Mouse (Mus musculus) right cerebral cortex, postnatal 10 days (tissue): ENCODE results near the gene Cd3eap.

ENCODE experiments used
- DNase-seq, 2 experiments: peaks; one replicate each; pipeline ENCODE4 v3.0.0; 2021; ENCODE audit warnings: low spot score in 2 of 2

Gene Cd3eap

DNA sequence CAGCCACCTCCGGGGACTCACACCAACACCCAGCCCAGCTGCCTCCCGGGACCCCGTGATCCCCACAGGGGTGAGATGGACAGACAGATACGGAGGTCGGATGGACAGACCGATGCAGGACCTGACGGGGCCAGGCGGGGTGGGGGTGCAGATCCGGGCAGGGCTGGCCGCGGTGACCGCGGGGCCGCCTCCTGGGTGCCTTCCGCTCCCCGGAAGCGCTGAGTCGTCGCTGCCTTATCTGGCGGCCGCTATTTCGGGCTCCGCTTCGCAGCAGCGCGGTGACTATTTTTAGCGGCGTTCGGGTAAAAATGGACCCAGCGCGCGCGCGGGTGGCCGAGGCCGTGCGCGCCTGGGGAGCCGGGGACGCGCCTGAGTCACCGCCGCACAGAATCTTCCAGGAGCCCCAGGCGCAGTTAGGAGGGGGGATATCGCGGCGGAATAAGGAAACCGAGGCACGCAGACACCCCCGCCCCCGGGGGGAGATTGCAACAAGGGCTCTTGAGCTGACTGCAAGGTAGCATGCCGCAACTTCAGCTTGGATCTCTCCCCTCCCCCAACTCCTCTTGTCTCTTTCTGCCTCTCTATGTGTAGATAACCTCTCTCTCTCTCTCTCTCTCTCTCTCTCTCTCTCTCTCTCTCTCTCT lies 26.5 kb downstream of the Cd3eap start:
- DNase-seq = peak; percentile 90

DNA sequence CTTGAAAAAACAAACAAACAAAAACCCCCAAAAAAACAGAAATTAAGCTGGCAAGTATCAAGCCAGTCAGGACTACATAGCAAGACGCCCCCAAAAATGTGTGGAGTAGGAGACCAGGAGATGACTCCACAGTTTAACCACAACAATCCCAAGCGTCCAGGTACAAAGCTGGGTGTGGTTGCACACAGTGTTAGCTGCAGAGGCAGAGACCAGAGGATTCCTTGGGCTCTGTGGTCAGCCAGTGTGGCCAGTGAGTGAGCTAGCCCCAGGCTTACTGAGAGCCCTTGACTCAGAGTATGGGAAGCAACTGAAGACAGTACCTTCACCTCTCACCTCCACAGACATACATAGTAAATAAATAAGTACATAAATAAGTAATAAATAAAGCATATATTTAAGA lies 27.4 kb downstream of the Cd3eap start:
- DNase-seq = peak in 1 of 2 experiments; percentile 38

DNA sequence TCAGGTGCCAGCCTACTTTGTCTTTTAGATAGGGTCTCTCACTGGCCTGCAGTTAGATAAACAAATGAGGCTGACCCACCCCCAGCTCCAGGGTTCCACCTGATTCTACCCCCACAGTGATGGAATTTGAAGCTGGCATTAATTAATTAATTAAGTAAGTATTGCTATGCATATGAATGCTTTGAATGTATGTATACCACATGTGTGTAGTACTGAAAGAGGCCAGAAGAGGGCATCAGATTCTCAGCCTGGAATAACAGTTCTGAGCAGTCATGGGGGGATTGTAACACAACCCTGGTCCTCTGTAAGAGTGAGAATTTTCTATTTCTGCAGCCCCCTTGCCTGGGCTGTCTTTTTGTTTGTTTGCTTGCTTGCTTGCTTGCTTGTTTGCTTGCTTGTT lies 30.9 kb downstream of the Cd3eap start:
- no peak for DNase-seq

DNA sequence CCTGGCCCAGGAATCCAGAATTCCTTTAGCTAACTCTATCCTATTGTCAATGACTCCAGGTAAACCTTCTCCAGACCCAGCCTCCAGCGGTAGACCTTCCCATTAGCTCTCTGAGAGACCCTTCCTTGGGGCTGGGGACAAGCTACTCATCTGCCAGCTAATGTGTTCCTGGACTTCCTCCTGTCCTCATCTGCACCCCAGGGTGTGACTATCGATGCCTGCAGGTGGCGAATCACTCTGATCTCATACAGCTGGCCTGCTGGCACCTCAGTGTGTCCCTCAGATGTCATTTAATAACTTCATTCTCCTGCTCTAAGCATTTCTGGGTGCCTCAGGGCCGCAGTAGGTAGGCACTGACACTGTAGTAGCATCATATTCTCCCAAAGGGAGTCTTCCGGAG lies 31.5 kb downstream of the Cd3eap start:
- DNase-seq = peak in 1 of 2 experiments; percentile 27

DNA sequence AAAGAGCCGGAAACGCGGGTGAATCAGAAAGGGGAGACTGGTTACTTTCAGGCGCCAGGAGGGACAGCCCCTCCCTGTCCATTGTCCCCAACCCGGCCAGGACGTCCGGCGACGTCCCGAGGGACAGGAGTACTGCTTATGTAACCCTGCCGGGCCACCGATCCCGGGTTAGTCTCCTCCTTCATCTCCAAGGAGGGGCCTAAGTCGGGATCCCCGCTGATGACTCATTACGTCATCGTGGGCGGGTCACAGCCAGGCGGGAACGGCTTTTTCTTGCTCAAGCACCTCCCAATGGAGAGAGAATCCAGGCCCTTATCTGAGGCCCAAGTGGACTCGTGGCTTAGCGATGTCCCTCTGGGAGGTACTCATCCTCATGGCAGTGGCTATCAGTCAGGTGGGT lies 32.2 kb downstream of the Cd3eap start:
- peak; percentile 89 for DNase-seq

DNA sequence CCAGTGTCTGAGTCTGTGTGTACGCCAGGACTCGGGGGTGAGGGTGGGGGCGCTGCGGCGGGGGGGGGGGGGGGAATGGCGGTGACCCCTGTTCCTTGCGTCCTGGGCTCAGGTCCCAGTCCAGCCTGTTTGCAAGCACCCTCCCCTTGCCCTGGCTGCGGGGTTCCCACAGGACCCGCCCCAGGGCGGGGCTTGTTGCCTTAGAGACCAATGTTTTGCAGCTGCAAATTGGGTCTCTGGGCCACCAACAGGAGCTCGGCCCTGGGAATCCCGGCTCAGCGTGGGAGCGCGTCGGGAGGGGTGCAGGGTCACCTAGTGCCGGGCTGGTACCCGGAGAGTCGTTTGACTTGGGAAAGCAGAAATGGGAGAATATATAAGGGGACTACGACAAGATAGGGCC lies 32.9 kb downstream of the Cd3eap start:
- peak; percentile 83 to 84 for DNase-seq

DNA sequence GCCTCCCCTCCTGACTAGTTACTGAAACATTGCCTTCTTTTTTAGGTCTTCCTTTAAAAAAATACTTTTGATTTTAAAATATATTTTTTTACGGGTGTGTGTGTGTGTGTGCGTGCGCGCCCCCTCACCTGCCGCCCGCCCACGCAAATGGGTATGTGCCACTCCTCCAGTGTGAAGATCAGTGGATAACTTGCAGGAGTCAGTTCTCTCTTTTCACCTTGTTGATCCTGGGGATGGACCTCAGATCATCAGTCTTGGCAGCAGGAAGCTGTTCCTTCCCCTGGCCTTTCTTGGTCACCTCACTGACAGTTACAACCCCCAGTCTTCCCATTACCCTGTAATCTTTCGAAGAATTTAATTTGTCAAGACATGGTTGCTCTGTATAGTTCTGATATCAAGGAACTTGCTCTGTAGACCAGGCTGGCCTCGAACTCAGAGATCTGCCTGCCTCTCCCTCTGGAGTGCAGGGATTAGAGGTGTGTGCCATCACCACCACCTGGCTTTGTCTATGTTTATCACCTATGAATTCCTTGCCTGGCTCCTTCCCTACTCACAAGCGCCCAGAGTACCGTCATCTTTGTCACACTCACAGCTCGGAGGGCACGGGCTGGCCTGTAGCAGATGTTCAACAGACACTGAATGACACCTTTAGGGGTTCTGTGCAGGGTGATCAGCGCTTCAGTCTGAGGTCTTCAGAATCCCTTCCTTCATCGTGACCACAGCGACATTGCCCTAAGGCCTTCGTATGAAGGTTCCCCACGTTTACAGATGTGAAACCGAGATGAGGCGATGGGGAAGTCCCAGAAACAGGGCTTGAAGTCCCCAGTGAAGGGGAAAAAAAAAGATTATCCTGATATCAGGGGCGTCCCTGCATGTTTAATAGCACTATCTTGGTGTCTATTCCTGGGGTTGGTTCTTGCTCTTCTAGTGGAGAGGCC lies 33.8 kb downstream of the Cd3eap start:
- DNase-seq = peak in 1 of 2 experiments; percentile 27

DNA sequence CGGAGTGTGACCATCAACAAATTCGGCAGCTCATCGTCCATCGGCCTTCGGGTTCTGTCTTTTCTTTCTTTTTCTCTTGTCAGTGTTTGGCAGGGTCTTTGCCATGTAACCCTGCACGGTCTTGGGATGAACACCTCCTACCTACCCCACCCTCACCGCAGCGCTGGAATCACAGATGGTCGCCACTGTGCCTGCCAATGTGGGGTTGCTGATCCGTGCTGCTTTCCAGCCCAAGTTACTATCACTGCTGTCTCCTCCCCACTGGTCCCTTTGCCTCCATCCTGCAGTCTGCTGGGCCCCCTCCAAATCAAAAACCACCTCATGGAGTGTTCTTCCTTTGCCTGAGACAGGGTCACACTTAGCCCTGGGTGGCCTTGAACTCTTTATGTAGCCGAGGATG lies 35.1 kb downstream of the Cd3eap start:
- no peak for DNase-seq

DNA sequence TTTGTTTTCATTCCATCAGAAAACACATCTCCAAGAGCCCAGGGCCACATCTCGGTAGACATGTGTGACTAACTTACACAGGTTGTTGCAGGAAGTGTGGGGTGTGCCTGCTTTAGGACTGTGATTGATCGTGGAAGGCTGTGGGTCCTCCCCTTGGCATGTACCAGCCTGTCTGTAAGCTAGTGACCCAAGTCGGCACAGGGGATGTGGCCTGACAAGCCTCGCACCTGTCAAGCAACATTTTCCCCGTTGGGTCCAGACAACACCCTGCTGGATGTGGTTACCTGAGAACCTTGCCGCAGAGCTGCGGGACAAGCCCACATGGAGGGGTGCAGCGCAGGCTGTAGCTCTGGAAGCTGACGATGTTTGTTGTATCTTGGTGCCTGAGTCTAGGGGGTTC lies 36.8 kb downstream of the Cd3eap start:
- DNase-seq = no peak

DNA sequence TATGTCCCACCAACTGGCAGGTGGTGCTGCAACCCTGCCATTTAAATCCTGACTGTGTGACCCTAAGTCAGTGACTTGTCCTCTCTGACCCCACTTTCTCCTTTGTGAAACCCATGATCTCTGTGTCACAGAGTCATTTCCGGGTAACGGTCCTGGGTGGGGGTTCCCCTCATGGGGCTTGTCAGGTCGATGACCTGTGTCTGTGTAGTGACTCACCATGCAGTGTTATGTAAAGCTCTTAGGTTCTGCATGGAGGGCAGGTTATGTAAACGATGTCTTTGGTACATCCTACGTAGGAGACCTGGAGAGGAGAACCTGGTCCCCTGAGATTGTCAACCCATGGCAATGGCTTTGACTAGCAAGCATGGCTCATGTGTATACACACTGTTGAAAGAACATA lies 37.8 kb downstream of the Cd3eap start:
- no peak for DNase-seq

DNA sequence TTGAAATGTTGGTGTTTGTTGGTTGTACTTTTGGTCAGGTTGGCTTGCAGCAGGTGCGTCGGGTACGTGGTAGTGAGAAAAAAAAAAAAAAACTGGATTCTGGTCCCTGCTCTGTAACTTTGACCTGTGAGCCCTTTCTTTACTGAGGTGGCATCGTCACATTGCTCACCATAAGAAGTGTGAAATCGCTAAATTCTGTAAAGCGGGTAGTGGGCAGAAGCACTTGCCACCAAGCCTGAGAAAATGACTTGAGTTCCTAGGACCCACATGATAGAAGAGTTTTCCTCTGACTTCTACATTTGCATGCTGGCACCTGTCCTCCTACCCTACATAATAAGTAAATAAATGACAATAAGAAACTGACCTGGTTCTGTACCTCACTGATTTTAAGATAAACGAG lies 38.6 kb downstream of the Cd3eap start:
- DNase-seq = no peak

DNA sequence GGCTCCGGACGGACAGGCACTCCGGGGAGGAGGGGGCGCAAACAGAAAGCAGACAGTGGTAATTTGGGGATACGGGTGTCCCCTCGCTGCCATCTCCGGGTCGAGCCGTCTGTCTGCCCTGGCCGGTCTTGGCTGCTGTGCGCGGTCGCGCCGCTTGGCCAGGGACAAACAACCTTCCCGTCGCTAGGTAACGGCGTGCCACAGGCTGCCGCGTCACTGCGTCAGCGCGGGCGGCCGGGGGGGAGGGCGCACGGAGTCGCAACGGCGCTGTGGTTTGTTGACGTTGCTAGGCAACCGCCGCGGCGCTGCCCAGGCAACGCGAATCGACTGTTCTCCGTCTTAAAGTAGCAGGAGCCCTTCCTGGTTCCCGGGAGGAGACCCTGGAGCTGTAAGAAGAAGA lies 39.4 kb downstream of the Cd3eap start:
- peak; percentile 98 for DNase-seq

DNA sequence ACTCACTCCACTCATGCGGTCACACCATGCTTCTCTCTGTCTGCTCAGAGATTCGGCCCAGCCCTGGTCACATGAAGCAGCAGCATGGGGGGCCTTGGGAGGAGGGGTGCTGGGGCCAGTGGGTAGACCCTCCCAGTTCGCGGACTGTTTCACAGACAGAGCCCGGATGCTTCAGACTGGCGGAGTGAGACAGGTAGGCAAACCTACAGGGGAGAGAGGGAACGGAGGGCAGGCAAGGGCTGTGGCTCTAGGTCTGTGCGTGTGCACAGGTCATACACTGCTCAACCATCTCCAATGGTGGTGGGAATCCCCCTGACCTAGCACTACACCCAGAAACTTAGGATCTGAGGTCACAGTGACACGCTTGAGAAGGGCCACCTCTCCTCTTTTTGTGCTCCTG lies 39.8 kb downstream of the Cd3eap start:
- DNase-seq = no peak

DNA sequence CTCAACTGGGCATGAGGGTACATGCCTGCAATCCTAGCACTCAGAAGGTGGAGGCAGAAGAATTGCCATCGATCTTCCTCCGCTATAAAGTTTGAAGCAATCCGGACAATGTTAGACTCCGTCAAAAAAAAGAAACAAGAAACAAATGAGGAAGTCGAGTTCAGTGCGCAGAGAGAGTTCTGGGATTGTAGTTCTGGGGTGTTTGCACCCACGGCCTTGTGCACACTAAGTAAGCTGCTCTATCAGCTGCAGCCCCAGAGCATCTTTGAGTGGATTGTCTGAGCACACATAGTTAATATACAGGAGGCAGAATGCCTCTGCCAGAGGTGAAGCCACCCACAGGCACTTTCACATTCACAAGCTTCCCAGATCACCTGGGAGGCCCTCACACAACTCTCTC lies 40.6 kb downstream of the Cd3eap start:
- DNase-seq = no peak

DNA sequence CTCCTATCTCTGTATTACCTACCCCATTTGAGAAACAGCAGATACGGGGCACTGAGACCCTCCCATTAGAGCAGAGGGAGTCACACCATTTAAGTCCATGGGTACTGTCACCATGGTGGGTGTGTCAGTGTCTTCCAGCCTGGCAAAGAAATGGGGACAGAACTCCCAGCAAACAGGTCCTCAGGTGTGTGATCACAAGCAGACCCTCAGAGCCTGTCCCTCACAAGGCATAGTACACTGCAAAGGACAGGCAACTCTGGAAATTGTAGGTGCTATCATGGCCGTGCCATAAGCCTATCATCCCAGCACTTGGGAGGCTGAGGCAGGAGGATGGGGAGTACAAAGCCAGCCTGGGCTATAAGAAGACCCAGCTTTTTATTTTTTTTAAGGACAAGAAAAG lies 41.1 kb downstream of the Cd3eap start:
- no peak for DNase-seq

DNA sequence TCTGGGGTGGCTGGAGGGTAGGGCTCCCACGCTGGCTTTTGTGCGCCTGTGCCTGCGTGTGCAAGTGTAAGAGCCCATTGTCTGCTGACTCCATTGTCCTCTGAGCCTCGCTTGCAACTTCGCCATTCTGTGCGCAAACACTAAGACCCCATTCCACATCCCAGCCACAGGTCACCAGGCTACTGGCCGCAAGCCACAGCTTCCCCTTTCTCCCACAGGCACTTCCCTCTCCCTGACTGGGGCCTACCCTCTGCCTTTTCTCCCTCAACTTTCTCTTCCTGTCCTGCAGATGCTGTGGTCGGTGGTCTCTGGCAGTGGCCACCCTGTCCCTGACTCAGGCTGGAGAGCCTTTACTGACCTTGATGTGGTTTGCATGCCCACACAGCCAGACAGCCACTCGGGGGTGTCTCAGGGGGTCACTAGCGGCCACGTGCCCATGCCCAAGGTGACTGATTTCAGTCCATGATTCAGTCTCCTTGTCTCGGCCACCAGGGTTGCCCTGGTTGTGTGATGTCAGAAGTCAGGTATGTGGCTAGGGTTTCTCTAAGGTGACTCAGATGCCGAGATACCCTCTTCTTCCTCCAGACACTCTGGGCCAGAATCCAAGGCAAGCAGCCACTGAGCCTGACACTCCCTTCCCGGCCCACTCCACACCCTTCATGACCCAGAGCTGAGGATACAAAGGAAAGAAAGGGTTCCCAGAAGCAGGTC lies 42.7 kb downstream of the Cd3eap start:
- no peak for DNase-seq

DNA sequence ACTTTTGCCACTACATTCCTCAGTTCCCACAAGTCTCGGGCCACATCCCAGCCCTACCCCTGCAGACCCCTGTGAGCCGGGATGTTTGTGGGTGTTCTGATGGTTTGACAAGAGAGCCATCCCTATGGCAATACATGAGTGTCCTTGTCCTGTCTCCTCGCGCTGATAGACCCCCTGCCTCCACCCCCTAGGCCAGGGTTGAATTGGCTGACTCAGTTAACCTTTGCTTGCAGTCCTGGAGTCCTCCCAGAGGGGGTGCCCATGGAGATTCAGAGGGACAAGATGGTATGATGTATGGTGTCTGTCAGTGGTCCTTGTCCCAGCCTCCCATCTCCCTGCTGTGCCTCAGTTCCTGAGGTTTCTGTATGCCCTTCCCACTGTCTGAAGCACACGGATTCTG lies 45.2 kb downstream of the Cd3eap start:
- DNase-seq = no peak

DNA sequence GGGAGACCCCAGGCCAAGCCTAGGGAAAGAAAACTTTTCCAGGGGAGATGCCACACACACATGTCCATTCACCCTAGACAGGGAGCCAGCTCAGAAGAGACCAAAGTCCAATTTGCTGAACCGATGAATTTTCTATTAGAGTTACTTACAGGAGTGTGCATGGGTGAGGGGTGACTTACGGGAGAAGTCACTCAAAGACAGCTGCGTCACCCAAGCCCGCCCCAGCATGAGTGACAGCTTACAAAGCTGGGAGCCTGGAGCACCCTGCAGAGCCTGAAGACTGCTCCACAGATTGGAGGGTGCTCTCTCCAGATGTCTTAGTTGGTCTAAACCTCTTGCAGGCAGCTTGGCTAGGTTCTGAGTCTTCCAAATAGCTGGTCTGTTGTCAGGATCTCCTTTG lies 47.3 kb downstream of the Cd3eap start:
- no peak for DNase-seq

DNA sequence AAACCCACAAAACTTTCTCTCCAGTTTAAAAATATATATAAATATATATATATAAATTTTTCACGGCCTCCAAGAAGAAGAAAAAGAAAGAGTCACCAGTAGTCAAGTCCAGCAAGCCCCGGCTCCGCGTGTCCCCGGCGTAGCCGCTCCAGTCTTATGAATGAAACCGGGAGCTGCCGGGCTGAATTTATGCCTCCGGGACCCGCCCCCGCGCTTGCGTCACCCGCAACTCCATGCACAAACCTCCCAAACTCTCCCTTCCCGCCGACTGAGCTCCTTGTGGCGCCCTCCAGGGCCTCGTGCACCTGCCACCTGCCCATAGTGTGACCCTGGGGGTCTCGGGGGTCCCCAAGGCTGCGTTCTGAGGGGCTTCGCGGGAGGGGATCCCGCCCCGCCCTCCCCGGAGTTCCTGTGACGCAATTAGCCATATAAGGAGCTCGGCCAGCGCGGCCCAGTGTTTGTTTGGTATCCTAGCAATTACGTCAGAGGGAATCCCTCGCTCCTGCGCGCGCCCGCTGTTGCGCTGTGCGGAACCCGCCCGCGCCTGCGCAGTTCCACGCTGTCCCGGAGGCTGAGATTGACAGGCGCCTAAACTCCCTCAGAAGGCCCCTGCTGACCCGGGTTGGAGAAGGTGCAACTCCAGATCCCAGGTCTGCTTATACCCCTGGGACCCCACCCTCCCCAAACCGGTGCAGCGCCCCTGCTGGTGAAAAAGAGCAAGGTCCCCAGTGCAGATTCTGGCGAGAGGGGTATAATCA lies 49.2 kb downstream of the Cd3eap start, which contains the start of gene Fosb:
Gene Fosb, minus strand, starts transcription at position 168 of the 758 bp plus-strand sequence.
- peak; percentile 96 to 97 for DNase-seq

DNA sequence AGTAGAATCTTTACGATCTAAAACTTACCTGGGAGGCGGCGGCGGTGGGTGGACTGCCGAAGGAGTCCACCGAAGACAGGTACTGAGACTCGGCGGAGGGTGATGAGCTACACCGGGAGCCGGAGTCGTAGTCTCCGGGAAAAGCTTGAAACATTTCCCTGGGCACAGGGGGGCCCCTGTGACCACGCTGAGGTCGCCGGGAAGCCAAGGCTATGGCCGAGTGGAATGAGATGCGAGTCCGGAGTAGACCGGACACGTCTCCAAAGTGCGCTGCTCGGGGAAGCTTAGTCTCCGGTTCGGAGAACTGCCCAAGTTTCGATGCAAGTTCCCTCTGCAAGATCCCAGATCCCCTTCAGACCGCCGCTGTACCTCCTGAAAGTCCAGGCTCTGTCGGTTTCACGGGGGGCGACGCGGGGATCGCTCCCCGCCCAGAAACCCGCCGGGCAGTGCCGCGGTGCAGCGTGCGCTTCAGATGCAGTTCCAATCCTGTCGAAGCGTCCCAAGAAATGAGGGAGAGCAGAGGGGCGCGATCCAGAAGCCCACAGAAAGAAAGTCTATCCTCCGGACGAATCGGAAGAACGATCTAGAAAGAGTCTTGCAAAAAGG lies 49.9 kb downstream of the Cd3eap start:
- no peak for DNase-seq
